Mouse (Mus musculus) testis, postnatal 10 days (tissue): ENCODE measurements around the gene Uqcc3.
"Not testable (repeated sequence)": the region's sequence is repeated elsewhere in the genome, so short reads cannot be mapped to it uniquely, and the experiment has no call there.

Experiments used
- DNase-seq: peaks from one replicate; pipeline ENCODE4 v3.0.0; 2021; ENCODE audit warnings: low spot score

Gene Uqcc3

GRCm38 (mm10) chr19:8895397-8895960 is 14.8 kb upstream of the Uqcc3 start:
- peak; percentile 57 for DNase-seq

- DNase-seq: peak; percentile 86
These were observed 12.4 kb upstream of the Uqcc3 start, which contains the start of gene Ints5 for GRCm38 (mm10) chr19:8892829-8893766. TSS of gene Ints5 (plus strand) at chr19:8893005.

- peak; percentile 95 for DNase-seq
These were observed 8.0 kb upstream of the Uqcc3 start, which contains the start of the genes 1810009A15Rik and Gm49416 for GRCm38 (mm10) chr19:8888511-8889385. TSS of gene 1810009A15Rik (plus strand) at chr19:8888853. TSS of gene Gm49416 (plus strand) at chr19:8888926.

GRCm38 (mm10) chr19:8887585-8888463 is 7.1 kb upstream of the Uqcc3 start:
- DNase-seq: no peak

- no peak for DNase-seq
These were observed 6.3 kb upstream of the Uqcc3 start for GRCm38 (mm10) chr19:8886916-8887584.

- no peak for DNase-seq
These were observed 2.9 kb upstream of the Uqcc3 start, which contains the start of the genes Lbhd1 and Gm49403 for GRCm38 (mm10) chr19:8883616-8884015. TSS of gene Lbhd1 (plus strand) at chr19:8883732. TSS of gene Gm49403 (plus strand) at chr19:8883930.

- no peak for DNase-seq
These were observed 290 bp upstream of the Uqcc3 start for GRCm38 (mm10) chr19:8881034-8881392.

- DNase-seq: no peak
These were observed 5.7 kb downstream of the Uqcc3 start for GRCm38 (mm10) chr19:8875031-8875430.

- no peak for DNase-seq
These were observed 8.4 kb downstream of the Uqcc3 start for GRCm38 (mm10) chr19:8872266-8872840.

GRCm38 (mm10) chr19:8871267-8872186 is 9.2 kb downstream of the Uqcc3 start, which contains the start of gene Ubxn1:
TSS of gene Ubxn1 (plus strand) at chr19:8871496.
- DNase-seq: peak; percentile 94

GRCm38 (mm10) chr19:8870838-8871237 is 9.9 kb downstream of the Uqcc3 start:
- DNase-seq: no peak

- not testable (repeated sequence) for DNase-seq
These were observed 10.3 kb downstream of the Uqcc3 start for GRCm38 (mm10) chr19:8870381-8870780.

GRCm38 (mm10) chr19:8864265-8864664 is 16.5 kb downstream of the Uqcc3 start:
- no peak for DNase-seq

- no peak for DNase-seq
These were observed 21.7 kb downstream of the Uqcc3 start for GRCm38 (mm10) chr19:8859018-8859417.

GRCm38 (mm10) chr19:8857689-8858088 is 23.0 kb downstream of the Uqcc3 start:
- DNase-seq: peak; percentile 80

- no peak for DNase-seq
These were observed 27.6 kb downstream of the Uqcc3 start for GRCm38 (mm10) chr19:8853117-8853516.

- no peak for DNase-seq
These were observed 28.3 kb downstream of the Uqcc3 start for GRCm38 (mm10) chr19:8852236-8852928.

GRCm38 (mm10) chr19:8851639-8852038 is 29.1 kb downstream of the Uqcc3 start:
- DNase-seq: no peak
